Mouse (Mus musculus): Measurements from ENCODE around the gene Sox5. TPM values are rescaled to one million over a fixed set of nuclear protein-coding genes. Genes with fewer than 3 reads are reported as not detected.

Sox5 gene
- polyA plus RNA-seq, 1 experiment: 0.85 TPM

GRCm38 (mm10) chr6:144309171-144309570, 472.6 kb downstream of the Sox5 start:
- Histone ChIP-seq H3K27ac (ENCODE audit: insufficient read depth, low read depth, low read length) (no peak overlapping the region), H3K27me3 (ENCODE audit: control insufficient read depth, insufficient read depth, low read length) (no peaks in the 10 kb centered on the region), H3K36me3 (ENCODE audit: control insufficient read depth, insufficient read depth, low read length) (no peaks in the 10 kb centered on the region), H3K4me3 (ENCODE audit: low read depth, low read length) (no peak overlapping the region), H3K4me1 (ENCODE audit: control insufficient read depth, insufficient read depth, insufficient read length, low read length) (no peaks in the 10 kb centered on the region)
- TF ChIP-seq POLR2A (IDR thresholded peaks at IDR 0.05; ENCODE audit: low read depth, low read length) (no peak), CTCF (IDR thresholded peaks at IDR 0.05; ENCODE audit: extremely low read depth, insufficient read length, insufficient replicate concordance, low read depth, low read length) (no peak)

GRCm38 (mm10) chr6:144307551-144308149, 474.1 kb downstream of the Sox5 start:
- no peak overlapping the region for H3K27ac ChIP-seq (ENCODE audit: insufficient read depth, low read depth, low read length)
- H3K4me1 ChIP-seq (ENCODE audit: control insufficient read depth, insufficient read depth, insufficient read length, low read length): no peaks in the 10 kb centered on the region
- no peaks in the 10 kb centered on the region for H3K27me3 ChIP-seq (ENCODE audit: control insufficient read depth, insufficient read depth, low read length)
- H3K36me3 ChIP-seq (ENCODE audit: control insufficient read depth, insufficient read depth, low read length): no peaks in the 10 kb centered on the region
- TF ChIP-seq CTCF (IDR thresholded peaks at IDR 0.05; ENCODE audit: extremely low read depth, insufficient read length, insufficient replicate concordance, low read depth, low read length): no peak
- no peak overlapping the region for H3K4me3 ChIP-seq (ENCODE audit: low read depth, low read length)
- 89% methylated on average over 12 of the region's 12 CpGs for WGBS

- 87% methylated on average over 6 of the region's 6 CpGs for WGBS
- Histone ChIP-seq H3K27me3 (ENCODE audit: control insufficient read depth, insufficient read depth, low read length) (no peaks in the 10 kb centered on the region), H3K4me3 (ENCODE audit: low read depth, low read length) (no peak overlapping the region), H3K27ac (ENCODE audit: insufficient read depth, low read depth, low read length) (no peak overlapping the region), H3K4me1 (ENCODE audit: control insufficient read depth, insufficient read depth, insufficient read length, low read length) (no peaks in the 10 kb centered on the region), H3K36me3 (ENCODE audit: control insufficient read depth, insufficient read depth, low read length) (no peaks in the 10 kb centered on the region)
- no peak for TF ChIP-seq CTCF (IDR thresholded peaks at IDR 0.05; ENCODE audit: extremely low read depth, insufficient read length, insufficient replicate concordance, low read depth, low read length)
- no peak for TF ChIP-seq POLR2A (IDR thresholded peaks at IDR 0.05; ENCODE audit: low read depth, low read length)
These were observed 479.0 kb downstream of the Sox5 start for GRCm38 (mm10) chr6:144302823-144303222.

GRCm38 (mm10) chr6:144301082-144301481, 480.7 kb downstream of the Sox5 start:
- WGBS: 79% methylated on average over 4 of the region's 4 CpGs
- H3K36me3 ChIP-seq (ENCODE audit: control insufficient read depth, insufficient read depth, low read length): no peaks in the 10 kb centered on the region

GRCm38 (mm10) chr6:144299503-144299858, 482.3 kb downstream of the Sox5 start:
- Histone ChIP-seq H3K4me3 (ENCODE audit: low read depth, low read length) (no peak overlapping the region), H3K27me3 (ENCODE audit: control insufficient read depth, insufficient read depth, low read length) (no peaks in the 10 kb centered on the region), H3K4me1 (ENCODE audit: control insufficient read depth, insufficient read depth, insufficient read length, low read length) (no peaks in the 10 kb centered on the region), H3K36me3 (ENCODE audit: control insufficient read depth, insufficient read depth, low read length) (no peaks in the 10 kb centered on the region), H3K27ac (ENCODE audit: insufficient read depth, low read depth, low read length) (no peak overlapping the region)
- WGBS: 67% methylated on average over 7 of the region's 7 CpGs
- TF ChIP-seq CTCF (IDR thresholded peaks at IDR 0.05; ENCODE audit: extremely low read depth, insufficient read length, insufficient replicate concordance, low read depth, low read length) (no peak), POLR2A (IDR thresholded peaks at IDR 0.05; ENCODE audit: low read depth, low read length) (no peak)

More at GRCm38 (mm10) chr6:144301082-144301481, 480.7 kb downstream of the Sox5 start:
- Histone ChIP-seq H3K27me3 (ENCODE audit: control insufficient read depth, insufficient read depth, low read length) (no peaks in the 10 kb centered on the region), H3K4me1 (ENCODE audit: control insufficient read depth, insufficient read depth, insufficient read length, low read length) (no peaks in the 10 kb centered on the region), H3K4me3 (ENCODE audit: low read depth, low read length) (no peak overlapping the region), H3K27ac (ENCODE audit: insufficient read depth, low read depth, low read length) (no peak overlapping the region)
- TF ChIP-seq POLR2A (IDR thresholded peaks at IDR 0.05; ENCODE audit: low read depth, low read length) (no peak), CTCF (IDR thresholded peaks at IDR 0.05; ENCODE audit: extremely low read depth, insufficient read length, insufficient replicate concordance, low read depth, low read length) (no peak)

GRCm38 (mm10) chr6:144298641-144299502, 482.9 kb downstream of the Sox5 start:
- Histone ChIP-seq H3K36me3 (ENCODE audit: control insufficient read depth, insufficient read depth, low read length) (no peaks in the 10 kb centered on the region), H3K27ac (ENCODE audit: insufficient read depth, low read depth, low read length) (no peak overlapping the region), H3K27me3 (ENCODE audit: control insufficient read depth, insufficient read depth, low read length) (no peaks in the 10 kb centered on the region), H3K4me3 (ENCODE audit: low read depth, low read length) (no peak overlapping the region), H3K4me1 (ENCODE audit: control insufficient read depth, insufficient read depth, insufficient read length, low read length) (no peaks in the 10 kb centered on the region)
- TF ChIP-seq CTCF (IDR thresholded peaks at IDR 0.05; ENCODE audit: extremely low read depth, insufficient read length, insufficient replicate concordance, low read depth, low read length) (no peak), POLR2A (IDR thresholded peaks at IDR 0.05; ENCODE audit: low read depth, low read length) (no peak)
- WGBS: 60% methylated on average over 23 of the region's 23 CpGs

GRCm38 (mm10) chr6:144297846-144298245, 483.9 kb downstream of the Sox5 start:
- WGBS: 81% methylated on average over 5 of the region's 5 CpGs
- H3K4me1 ChIP-seq (ENCODE audit: control insufficient read depth, insufficient read depth, insufficient read length, low read length): no peaks in the 10 kb centered on the region
- TF ChIP-seq POLR2A (IDR thresholded peaks at IDR 0.05; ENCODE audit: low read depth, low read length) (no peak), CTCF (IDR thresholded peaks at IDR 0.05; ENCODE audit: extremely low read depth, insufficient read length, insufficient replicate concordance, low read depth, low read length) (no peak)

More at GRCm38 (mm10) chr6:144297846-144298245, 483.9 kb downstream of the Sox5 start:
- H3K27ac ChIP-seq (ENCODE audit: insufficient read depth, low read depth, low read length): no peak overlapping the region
- no peaks in the 10 kb centered on the region for H3K36me3 ChIP-seq (ENCODE audit: control insufficient read depth, insufficient read depth, low read length)
- H3K27me3 ChIP-seq (ENCODE audit: control insufficient read depth, insufficient read depth, low read length): no peaks in the 10 kb centered on the region
- no peak overlapping the region for H3K4me3 ChIP-seq (ENCODE audit: low read depth, low read length)

All from small intestine, adult 2 months (tissue).